Mouse (Mus musculus): ENCODE measurements around the gene Zfp954. TPM values are rescaled to one million over a fixed set of nuclear protein-coding genes. Genes with fewer than 3 reads are reported as not detected.
A peak's percentile ranks its signal among the peaks of the same experiment; 100 is the strongest.
"Not testable (repeated sequence)": the region's sequence is repeated elsewhere in the genome, so short reads cannot be mapped to it uniquely, and the experiment has no call there.

Zfp954 gene
- total RNA-seq (2014; rRNA removed) (15.8 and 20.0 TPM in 2 replicates), polyA plus RNA-seq (2015; fragmentation: Nextera tagmentation; extraction: Ambion mirVana) (11.2 and 12.1 TPM in 2 replicates)

- ATAC-seq (peak; percentile 94), DNase-seq (ENCODE audit: low spot score) (peak; percentile 93)
- Histone ChIP-seq H3K4me2 (ENCODE audit: low read depth, low read length) (peak within 1 kb of the TSS; percentile 71), H3K4me1 (ENCODE audit: insufficient read depth, low read length) (peaks cover 7% of the 10 kb centered on the region; the same call in 1 of the 2 replicates), H3K9ac (replicated peaks; ENCODE audit: low read length) (peak within 1 kb of the TSS; percentile 71), H3K9me3 (ENCODE audit: low read length) (no peaks in the 10 kb centered on the region), H3K27me3 (ENCODE audit: insufficient read depth, low read length) (no peaks in the 10 kb centered on the region), H3K4me3 (ENCODE audit: low read length) (peak within 1 kb of the TSS; percentile 62), H3K36me3 (ENCODE audit: insufficient read depth, low read length) (peaks cover 23% of the 10 kb centered on the region; the same call in 1 of the 2 replicates), H3K27ac (peak within 1 kb of the TSS; percentile 71; the same call in 1 of the 2 replicates)
- peak; percentile 55 for TF ChIP-seq CTCF (IDR thresholded peaks at IDR 0.05; ENCODE audit: low read depth)
- under 1% methylated on average over 30 of the region's 30 CpGs for WGBS
These were observed at the start of gene Zfp954 for GRCm38 (mm10) chr7:7120921-7121601. Gene Zfp954, minus strand, starts transcription at chr7:7121488.

GRCm38 (mm10) chr7:7145991-7146608, 24.8 kb upstream of the Zfp954 start:
- no peak for TF ChIP-seq CTCF (IDR thresholded peaks at IDR 0.05; ENCODE audit: low read depth)
- Histone ChIP-seq H3K4me3 (ENCODE audit: low read length) (no peak overlapping the region), H3K27ac (no peak overlapping the region), H3K27me3 (ENCODE audit: insufficient read depth, low read length) (no peaks in the 10 kb centered on the region), H3K9ac (replicated peaks; ENCODE audit: low read length) (no peak overlapping the region), H3K4me1 (ENCODE audit: insufficient read depth, low read length) (no peaks in the 10 kb centered on the region), H3K36me3 (ENCODE audit: insufficient read depth, low read length) (no peaks in the 10 kb centered on the region), H3K9me3 (ENCODE audit: low read length) (no peaks in the 10 kb centered on the region), H3K4me2 (ENCODE audit: low read depth, low read length) (no peak overlapping the region)
- DNase-seq (ENCODE audit: low spot score) = no peak
- WGBS = 91% methylated on average over 15 of the region's 15 CpGs
- ATAC-seq = no peak

- no peak for ATAC-seq
- TF ChIP-seq CTCF (IDR thresholded peaks at IDR 0.05; ENCODE audit: low read depth) = no peak
- 94% methylated on average over 1 of the region's 1 CpGs for WGBS
These were observed 22.9 kb upstream of the Zfp954 start for GRCm38 (mm10) chr7:7144215-7144614.

GRCm38 (mm10) chr7:7136379-7136866, 15.1 kb upstream of the Zfp954 start, which contains the start of gene Zfp773:
Gene Zfp773, minus strand, starts transcription at chr7:7136755.
- Histone ChIP-seq H3K9ac (replicated peaks; ENCODE audit: low read length) (peak within 1 kb of the TSS; percentile 59), H3K36me3 (ENCODE audit: insufficient read depth, low read length) (peaks cover 16% of the 10 kb centered on the region), H3K4me2 (ENCODE audit: low read depth, low read length) (peak within 1 kb of the TSS; percentile 67), H3K4me1 (ENCODE audit: insufficient read depth, low read length) (no peaks in the 10 kb centered on the region; the same call in 1 of the 2 replicates), H3K9me3 (ENCODE audit: low read length) (no peaks in the 10 kb centered on the region), H3K27me3 (ENCODE audit: insufficient read depth, low read length) (no peaks in the 10 kb centered on the region), H3K27ac (peak within 1 kb of the TSS; percentile 81), H3K4me3 (ENCODE audit: low read length) (peak within 1 kb of the TSS; percentile 51)
- peak; percentile 73 for TF ChIP-seq CTCF (IDR thresholded peaks at IDR 0.05; ENCODE audit: low read depth)
- ATAC-seq (peak; percentile 97), DNase-seq (ENCODE audit: low spot score) (peak; percentile 81)
- WGBS = 5% methylated on average over 16 of the region's 16 CpGs

More at GRCm38 (mm10) chr7:7144215-7144614, 22.9 kb upstream of the Zfp954 start:
- Histone ChIP-seq H3K9ac (replicated peaks; ENCODE audit: low read length) (no peak overlapping the region), H3K27ac (no peak overlapping the region), H3K9me3 (ENCODE audit: low read length) (no peaks in the 10 kb centered on the region), H3K36me3 (ENCODE audit: insufficient read depth, low read length) (no peaks in the 10 kb centered on the region), H3K4me2 (ENCODE audit: low read depth, low read length) (no peak overlapping the region), H3K4me3 (ENCODE audit: low read length) (no peak overlapping the region), H3K4me1 (ENCODE audit: insufficient read depth, low read length) (no peaks in the 10 kb centered on the region), H3K27me3 (ENCODE audit: insufficient read depth, low read length) (no peaks in the 10 kb centered on the region)
- DNase-seq (ENCODE audit: low spot score) = no peak

- Histone ChIP-seq H3K9me3 (ENCODE audit: low read length) (no peaks in the 10 kb centered on the region), H3K4me1 (ENCODE audit: insufficient read depth, low read length) (no peaks in the 10 kb centered on the region; the same call in 1 of the 2 replicates), H3K4me2 (ENCODE audit: low read depth, low read length) (no peak overlapping the region), H3K27me3 (ENCODE audit: insufficient read depth, low read length) (no peaks in the 10 kb centered on the region), H3K4me3 (ENCODE audit: low read length) (no peak overlapping the region), H3K9ac (replicated peaks; ENCODE audit: low read length) (no peak overlapping the region), H3K36me3 (ENCODE audit: insufficient read depth, low read length) (peaks cover 19% of the 10 kb centered on the region), H3K27ac (no peak overlapping the region)
- WGBS = 80% methylated on average over 8 of the region's 8 CpGs
- DNase-seq (ENCODE audit: low spot score) = no peak
- ATAC-seq = no peak
- no peak for TF ChIP-seq CTCF (IDR thresholded peaks at IDR 0.05; ENCODE audit: low read depth)
These were observed 11.5 kb upstream of the Zfp954 start for GRCm38 (mm10) chr7:7132751-7133150.

GRCm38 (mm10) chr7:7130491-7131124, 9.3 kb upstream of the Zfp954 start:
- ATAC-seq; H3K4me2 ChIP-seq (ENCODE audit: low read depth, low read length); H3K4me1 ChIP-seq (ENCODE audit: insufficient read depth, low read length); H3K4me3 ChIP-seq (ENCODE audit: low read length); H3K9me3 ChIP-seq (ENCODE audit: low read length); DNase-seq (ENCODE audit: low spot score); H3K27ac ChIP-seq; H3K27me3 ChIP-seq (ENCODE audit: insufficient read depth, low read length); H3K9ac ChIP-seq (replicated peaks; ENCODE audit: low read length): not testable (repeated sequence)
- 93% methylated on average over 14 of the region's 15 CpGs for WGBS
- peaks cover 19% of the 10 kb centered on the region for H3K36me3 ChIP-seq (ENCODE audit: insufficient read depth, low read length)
